Mouse (Mus musculus): ENCODE results near the gene Rcn3.

DNA sequence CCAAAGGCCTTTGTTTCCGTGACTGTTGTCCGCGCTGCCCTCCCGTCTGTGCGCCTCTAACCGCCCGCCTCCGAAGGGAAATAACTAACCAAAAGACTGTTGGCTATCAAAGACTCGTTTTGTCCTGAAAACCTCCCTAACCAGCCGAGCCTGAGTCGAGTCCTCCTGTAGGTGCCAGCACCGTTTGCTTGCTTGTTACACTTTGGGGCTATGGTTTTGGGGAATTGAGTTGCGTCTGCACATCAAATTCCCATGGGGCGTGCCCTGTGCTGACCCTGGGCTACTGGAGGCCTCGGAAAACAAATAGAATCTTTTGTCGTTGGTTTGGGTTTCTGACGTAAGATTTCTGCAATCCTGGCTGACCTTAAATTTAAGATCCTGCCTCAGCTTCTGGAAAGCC, 37.3 kb upstream of the Rcn3 start:
- TF ChIP-seq FLI1 (IDR thresholded peaks at IDR 0.05; ENCODE audit: low read length): no peak
- no peak for TF ChIP-seq GATA1 (IDR thresholded peaks at IDR 0.05; ENCODE audit: borderline replicate concordance, low read length)

Data from megakaryocyte, embryonic 14.5 days (primary cell).